Mouse (Mus musculus) neural tube, embryonic 11.5 days (tissue): ENCODE results near the gene Col25a1. TPM values are rescaled to one million over a fixed set of nuclear protein-coding genes. Genes with fewer than 3 reads are reported as not detected.

Source experiments
- polyA plus RNA-seq: library from polyadenylated mRNA; unstranded; fragments of >200 nt; fragmentation: Nextera tagmentation; extraction: Ambion mirVana; gene quantifications from 2 replicates; pipeline ENCODE4 v1.2.1, GENCODE M21; 2014

Col25a1 gene
- polyA plus RNA-seq, 1 experiment from 2014 or later: 7.2 TPM

Other genes starting within 250 kb of the Col25a1 start
- 58.5 and 60.4 TPM in 2 replicates for gene Casp6, start 230.1 kb upstream of the Col25a1 start, polyA plus RNA-seq
- gene Mcub, start 161.3 kb upstream of the Col25a1 start, polyA plus RNA-seq: 1.0 and 1.5 TPM in 2 replicates
- gene Sec24b, start 69.9 kb upstream of the Col25a1 start, polyA plus RNA-seq: 33.0 and 35.6 TPM in 2 replicates